Mouse (Mus musculus) ES-Bruce4 (cell line): ENCODE data around the gene Klhl22. TPM values are rescaled to one million over a fixed set of nuclear protein-coding genes. Genes with fewer than 3 reads are reported as not detected.

ENCODE experiments used
- H3K27ac ChIP-seq: 2 replicates; pipeline ENCODE4 v1.5.1; 2012; ENCODE audit warnings: low read length, inconsistent platforms; ENCODE audit not compliant: insufficient read depth
- H3K27me3 ChIP-seq: 2 replicates; pipeline ENCODE4 v1.6.1; 2012; ENCODE audit warnings: mild to moderate bottlenecking, low read length, inconsistent platforms; ENCODE audit not compliant: control insufficient read depth, poor library complexity, insufficient read depth, severe bottlenecking
- H3K36me3 ChIP-seq: 2 replicates; pipeline ENCODE4 v1.6.1; 2012; ENCODE audit warnings: inconsistent platforms, mild to moderate bottlenecking, low read length, moderate library complexity; ENCODE audit not compliant: control insufficient read depth, poor library complexity, insufficient read depth, severe bottlenecking
- H3K4me1 ChIP-seq: one replicate; pipeline ENCODE4 v1.8.1; 2011; ENCODE audit warnings: low read length; ENCODE audit not compliant: control insufficient read depth, insufficient read depth
- H3K4me3 ChIP-seq: 2 replicates; pipeline ENCODE4 v1.5.1; 2011; ENCODE audit warnings: low read depth, mild to moderate bottlenecking, low read length
- H3K9ac ChIP-seq: 2 replicates; pipeline ENCODE4 v1.6.1; 2012; ENCODE audit warnings: low read depth, mild to moderate bottlenecking, inconsistent platforms; ENCODE audit not compliant: poor library complexity, severe bottlenecking
- H3K9me3 ChIP-seq: replicated peaks from 2 replicates; pipeline ENCODE4 v1.6.1; 2012; ENCODE audit warnings: mild to moderate bottlenecking, low read length, inconsistent platforms; ENCODE audit not compliant: control insufficient read depth, poor library complexity, insufficient read depth, severe bottlenecking
- CTCF ChIP-seq: IDR thresholded peaks from one replicate; pipeline ENCODE4 v1.8.1; 2011; ENCODE audit warnings: low read depth, low read length
- EP300 ChIP-seq: IDR thresholded peaks from 2 replicates; pipeline ENCODE4 v1.6.1; 2011; ENCODE audit warnings: low read depth, low read length; ENCODE audit not compliant: insufficient read depth
- POLR2A ChIP-seq: IDR thresholded peaks from one replicate; pipeline ENCODE4 v1.8.1; 2011; ENCODE audit warnings: low read length; ENCODE audit not compliant: insufficient read depth
- polyA plus RNA-seq: library from polyadenylated mRNA; stranded (reverse); fragments of >200 nt; gene quantifications from 2 replicates; pipeline ENCODE4 v1.2.4, GENCODE M21; 2011; ENCODE audit warnings: low read depth; ENCODE audit not compliant: missing spikeins, insufficient read depth, insufficient read length

The Klhl22 gene
- polyA plus RNA-seq, 1 experiment, result 40.2 TPM

GRCm38 (mm10) chr16:17723325-17723626 is 36.1 kb upstream of the Klhl22 start:
- H3K36me3 ChIP-seq, result no peaks in the 10 kb centered on the region
- H3K9me3 ChIP-seq, result no peaks in the 10 kb centered on the region
- TF ChIP-seq CTCF, result no peak
- TF ChIP-seq POLR2A, result no peak
- no peak for TF ChIP-seq EP300
- no peaks in the 10 kb centered on the region for H3K27me3 ChIP-seq
- H3K4me1 ChIP-seq, result no peaks in the 10 kb centered on the region
- no peak overlapping the region for H3K9ac ChIP-seq
- no peak overlapping the region for H3K4me3 ChIP-seq
- H3K27ac ChIP-seq, result no peak overlapping the region

- Histone ChIP-seq H3K27ac (no peak overlapping the region), H3K9ac (no peak overlapping the region), H3K36me3 (no peaks in the 10 kb centered on the region), H3K27me3 (no peaks in the 10 kb centered on the region), H3K4me3 (no peak overlapping the region), H3K4me1 (no peaks in the 10 kb centered on the region), H3K9me3 (no peaks in the 10 kb centered on the region)
- TF ChIP-seq POLR2A (no peak), CTCF (no peak), EP300 (no peak)
Observed at GRCm38 (mm10) chr16:17724448-17724847, 35.0 kb upstream of the Klhl22 start.

DNA sequence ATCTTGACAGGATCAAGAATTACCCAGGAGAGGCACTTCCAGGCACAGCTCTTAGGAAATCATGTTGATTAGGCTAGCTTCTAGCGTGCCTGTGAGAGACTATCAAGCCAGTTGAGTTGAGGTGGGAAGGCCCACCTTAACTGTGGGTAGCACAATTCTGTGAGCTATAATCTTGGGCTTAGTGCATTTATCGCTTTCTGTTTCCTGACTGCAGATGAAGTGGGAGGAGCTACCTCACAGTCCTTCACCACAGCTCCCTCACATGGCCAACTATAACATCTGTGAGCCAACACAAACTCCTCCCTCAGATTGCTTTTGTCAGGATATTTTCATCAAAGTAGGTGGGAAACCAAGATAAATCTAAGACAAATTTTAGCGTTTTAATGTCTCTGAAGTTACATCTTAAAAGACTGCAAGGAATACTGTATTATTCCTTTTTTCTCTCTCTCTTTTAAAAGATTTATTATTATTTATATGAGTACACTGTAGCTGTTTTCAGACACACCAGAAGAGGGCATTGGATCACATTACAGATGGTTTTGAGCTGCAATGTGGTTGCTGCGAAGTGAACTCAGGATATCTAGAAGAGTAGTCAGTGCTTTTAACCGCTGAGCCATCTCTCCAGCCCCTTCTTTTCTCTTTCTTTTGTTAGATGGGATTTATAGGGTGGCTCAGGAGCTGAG is 32.1 kb upstream of the Klhl22 start:
- no peaks in the 10 kb centered on the region for H3K9me3 ChIP-seq
- H3K27ac ChIP-seq, result no peak overlapping the region
- no peak overlapping the region for H3K4me3 ChIP-seq
- peak; percentile 27 for TF ChIP-seq CTCF
- TF ChIP-seq EP300, result no peak
- H3K4me1 ChIP-seq, result no peaks in the 10 kb centered on the region
- no peaks in the 10 kb centered on the region for H3K36me3 ChIP-seq
- peak overlapping the region; percentile 41; the same call in 1 of the 2 replicates for H3K9ac ChIP-seq
- H3K27me3 ChIP-seq, result no peaks in the 10 kb centered on the region

GRCm38 (mm10) chr16:17729974-17730373 is 29.4 kb upstream of the Klhl22 start:
- TF ChIP-seq POLR2A (no peak), CTCF (no peak)
- H3K4me3 ChIP-seq, result no peak overlapping the region
- H3K36me3 ChIP-seq, result no peaks in the 10 kb centered on the region
- H3K9me3 ChIP-seq, result no peaks in the 10 kb centered on the region
- no peak overlapping the region for H3K27ac ChIP-seq
- H3K9ac ChIP-seq, result no peak overlapping the region
- H3K27me3 ChIP-seq, result peaks cover 5% of the 10 kb centered on the region; the same call in 1 of the 2 replicates
- H3K4me1 ChIP-seq, result no peaks in the 10 kb centered on the region

GRCm38 (mm10) chr16:17732021-17732420 is 27.4 kb upstream of the Klhl22 start:
- H3K4me1 ChIP-seq, result no peaks in the 10 kb centered on the region
- no peaks in the 10 kb centered on the region for H3K36me3 ChIP-seq
- H3K27ac ChIP-seq, result no peak overlapping the region
- TF ChIP-seq EP300 (no peak), CTCF (no peak), POLR2A (no peak)
- H3K9me3 ChIP-seq, result no peaks in the 10 kb centered on the region
- H3K4me3 ChIP-seq, result no peak overlapping the region
- no peak overlapping the region for H3K9ac ChIP-seq
- H3K27me3 ChIP-seq, result peaks cover 5% of the 10 kb centered on the region; the same call in 1 of the 2 replicates

GRCm38 (mm10) chr16:17732431-17732830 is 27.0 kb upstream of the Klhl22 start:
- Histone ChIP-seq H3K4me1 (no peaks in the 10 kb centered on the region), H3K9me3 (no peaks in the 10 kb centered on the region), H3K9ac (no peak overlapping the region), H3K27ac (no peak overlapping the region), H3K27me3 (peaks cover 5% of the 10 kb centered on the region; the same call in 1 of the 2 replicates), H3K4me3 (no peak overlapping the region), H3K36me3 (no peaks in the 10 kb centered on the region)
- no peak for TF ChIP-seq EP300
- TF ChIP-seq CTCF, result no peak
- no peak for TF ChIP-seq POLR2A
